Mouse (Mus musculus) C2C12 (cell line): ENCODE data around the gene C1qtnf2. TPM values are rescaled to one million over a fixed set of nuclear protein-coding genes. Genes with fewer than 3 reads are reported as not detected.

Experiments used
- H3K27me3 ChIP-seq: one replicate; pipeline ENCODE4 v1.6.1; 2011; ENCODE audit not compliant: control insufficient read depth, insufficient read depth, insufficient read length
- H3K36me3 ChIP-seq: one replicate; pipeline ENCODE4 v1.6.1; 2011; ENCODE audit not compliant: control insufficient read depth, insufficient read depth
- H3K4me3 ChIP-seq: one replicate; pipeline ENCODE4 v1.5.1; 2011; ENCODE audit warnings: mild to moderate bottlenecking, control low read depth; ENCODE audit not compliant: poor library complexity, insufficient read depth, severe bottlenecking
- H3K79me2 ChIP-seq: one replicate; pipeline ENCODE4 v1.6.1; 2011; ENCODE audit not compliant: control insufficient read depth, insufficient read depth
- H3K79me3 ChIP-seq: one replicate; pipeline ENCODE4 v1.6.1; 2011; ENCODE audit warnings: low read depth, control low read depth
- H3ac ChIP-seq: one replicate; pipeline ENCODE3; 2011; ENCODE audit warnings: low read depth; ENCODE audit not compliant: control insufficient read depth, insufficient read length
- CEBPB ChIP-seq: IDR thresholded peaks from one replicate; pipeline ENCODE4 v1.6.1; 2011; ENCODE audit warnings: low read depth, mild to moderate bottlenecking, control low read depth, moderate library complexity
- CTCF ChIP-seq: IDR thresholded peaks from one replicate; pipeline ENCODE4 v1.5.1; 2011; ENCODE audit not compliant: control insufficient read depth, insufficient read depth, insufficient read length
- FOSL1 ChIP-seq: IDR thresholded peaks from one replicate; pipeline ENCODE4 v1.8.0; 2011; ENCODE audit warnings: mild to moderate bottlenecking, low read length; ENCODE audit not compliant: poor library complexity, insufficient read depth, severe bottlenecking
- MAX ChIP-seq: IDR thresholded peaks from one replicate; pipeline ENCODE4 v1.6.1; 2011; ENCODE audit warnings: mild to moderate bottlenecking, control low read depth
- MYOD1 ChIP-seq: IDR thresholded peaks from one replicate; pipeline ENCODE4 v1.6.1; 2011; ENCODE audit warnings: low read depth; ENCODE audit not compliant: control insufficient read depth, insufficient read length
- MYOG ChIP-seq: IDR thresholded peaks from one replicate; pipeline ENCODE4 v1.6.1; 2011; ENCODE audit not compliant: control insufficient read depth, insufficient read length; ENCODE audit errors: extremely low read depth
- USF1 ChIP-seq: IDR thresholded peaks from one replicate; pipeline ENCODE4 v1.6.1; 2011; ENCODE audit warnings: low read depth, mild to moderate bottlenecking, control low read depth, moderate library complexity
- polyA plus RNA-seq: library from polyadenylated mRNA; unstranded; fragments of >200 nt; fragmentation: generic; extraction: Trizol; gene quantifications from one replicate; pipeline ENCODE4 v1.2.1, GENCODE M21; 2012; ENCODE audit warnings: missing spikeins

The C1qtnf2 gene
- polyA plus RNA-seq, 1 experiment: 0.09 TPM

DNA sequence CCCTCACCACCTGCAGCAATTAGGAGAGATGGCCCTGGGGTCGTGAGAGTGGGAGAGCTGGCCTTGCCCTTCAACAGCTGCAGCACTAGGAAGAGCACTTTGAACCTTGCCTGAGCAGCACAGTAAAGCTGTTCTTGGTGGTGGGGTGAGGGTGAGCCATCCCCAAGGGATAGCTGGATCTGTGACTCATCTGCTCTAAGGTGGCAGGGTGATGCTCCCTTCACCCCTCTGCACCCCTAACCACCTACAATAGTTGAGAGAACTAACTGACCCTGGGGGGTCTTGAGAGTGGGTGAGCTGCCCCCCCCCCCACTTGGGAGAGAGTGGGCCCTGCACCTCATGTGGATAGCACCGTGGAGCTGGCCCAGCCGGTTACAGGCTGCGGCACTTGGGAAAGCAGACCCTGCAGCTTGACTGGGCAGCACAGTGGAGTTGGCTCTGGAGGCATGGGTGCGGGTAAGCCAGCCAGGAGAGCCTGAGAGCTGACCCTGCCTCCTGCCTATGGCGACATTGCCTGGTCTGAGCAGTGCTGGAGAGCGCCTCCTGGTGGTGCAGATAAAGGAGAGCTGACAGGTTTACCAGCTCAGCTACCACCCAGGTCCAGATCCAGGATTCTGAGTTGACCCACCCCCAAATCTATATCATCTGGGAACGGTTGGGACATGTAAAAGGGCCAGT is 42.4 kb downstream of the C1qtnf2 start:
- TF ChIP-seq FOSL1 (no peak), CEBPB (no peak), USF1 (no peak), MAX (no peak), CTCF (no peak), MYOG (no peak), MYOD1 (no peak)

DNA sequence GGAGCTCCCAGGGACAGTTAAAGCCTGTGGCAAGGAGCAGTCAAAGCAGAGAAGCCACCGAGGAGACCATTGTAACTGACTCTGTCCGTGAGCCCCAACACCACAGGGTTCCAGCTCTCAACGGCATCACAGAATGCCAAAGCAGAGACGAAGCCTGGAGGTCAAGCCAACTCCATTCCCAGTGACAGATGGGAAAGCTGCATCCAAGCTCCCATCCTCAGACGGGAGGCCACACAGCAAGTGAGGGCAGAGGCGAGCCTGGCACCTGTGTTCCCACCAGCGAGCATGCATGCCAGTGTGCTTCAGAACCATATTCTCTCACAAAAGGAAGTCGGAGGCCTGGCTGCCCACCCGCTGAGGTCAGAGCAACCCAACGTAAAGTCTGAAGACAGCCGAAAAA is 43.6 kb downstream of the C1qtnf2 start:
- H3K36me3 ChIP-seq: no peaks in the 10 kb centered on the region
- peaks cover 17% of the 10 kb centered on the region for H3K27me3 ChIP-seq
- no peaks in the 10 kb centered on the region for H3K79me2 ChIP-seq
- no peaks in the 10 kb centered on the region for H3K79me3 ChIP-seq
- TF ChIP-seq MAX (no peak), FOSL1 (no peak), MYOG (no peak), CTCF (no peak), CEBPB (no peak)
- no peak overlapping the region for H3K4me3 ChIP-seq
- H3ac ChIP-seq: no peak overlapping the region

More for the DNA sequence above, 42.4 kb downstream of the C1qtnf2 start:
- no peak overlapping the region for H3ac ChIP-seq
- no peaks in the 10 kb centered on the region for H3K79me2 ChIP-seq
- no peaks in the 10 kb centered on the region for H3K36me3 ChIP-seq
- no peak overlapping the region for H3K4me3 ChIP-seq
- no peaks in the 10 kb centered on the region for H3K79me3 ChIP-seq
- H3K27me3 ChIP-seq: peaks cover 25% of the 10 kb centered on the region

DNA sequence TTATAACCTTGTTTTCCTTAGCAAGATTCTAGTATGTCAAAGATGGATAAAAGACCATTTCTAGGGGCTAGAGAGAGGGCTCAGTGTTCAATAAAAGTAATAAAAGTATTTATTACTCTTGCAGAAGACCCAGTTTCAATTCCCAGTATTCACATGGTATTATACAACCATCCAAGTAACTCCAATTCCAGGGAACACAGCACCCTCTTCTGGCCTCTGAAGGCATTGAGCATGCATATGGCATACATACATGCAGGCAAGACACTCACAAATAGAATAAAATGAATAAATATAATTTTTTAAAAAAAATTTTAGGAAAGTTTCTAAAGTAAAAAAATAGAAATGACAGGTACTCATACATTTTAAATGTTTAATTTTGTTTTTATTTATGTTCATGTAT is 44.0 kb downstream of the C1qtnf2 start:
- TF ChIP-seq CTCF: no peak
- no peak overlapping the region for H3K4me3 ChIP-seq
- H3ac ChIP-seq: no peak overlapping the region
- H3K79me3 ChIP-seq: no peaks in the 10 kb centered on the region
- peaks cover 19% of the 10 kb centered on the region for H3K27me3 ChIP-seq
- H3K36me3 ChIP-seq: no peaks in the 10 kb centered on the region
- H3K79me2 ChIP-seq: no peaks in the 10 kb centered on the region

DNA sequence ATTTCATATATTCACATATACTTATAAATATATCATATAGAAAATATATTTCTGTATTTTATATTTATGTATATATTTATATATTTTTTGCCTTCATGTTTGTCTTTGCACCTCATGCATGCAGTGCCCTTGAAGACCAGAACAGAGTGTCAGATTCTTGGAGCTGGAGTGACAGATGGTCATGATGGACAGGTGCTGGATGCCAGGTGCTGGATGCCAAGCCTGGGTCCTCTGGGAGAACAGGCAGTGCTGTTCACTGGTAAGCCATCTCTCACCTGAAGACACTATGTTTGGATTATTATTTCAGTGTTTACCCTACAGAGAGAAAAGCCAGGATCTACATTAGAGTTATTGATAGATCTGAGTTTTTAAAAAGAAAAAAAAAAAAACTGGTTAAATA is 44.7 kb downstream of the C1qtnf2 start:
- no peaks in the 10 kb centered on the region for H3K36me3 ChIP-seq
- no peaks in the 10 kb centered on the region for H3K79me3 ChIP-seq
- H3K79me2 ChIP-seq: no peaks in the 10 kb centered on the region
- no peak overlapping the region for H3K4me3 ChIP-seq
- no peak for TF ChIP-seq CTCF
- TF ChIP-seq MAX: no peak
- TF ChIP-seq CEBPB: no peak
- TF ChIP-seq FOSL1: no peak
- TF ChIP-seq MYOG: no peak
- no peak for TF ChIP-seq MYOD1
- no peak for TF ChIP-seq USF1
- H3K27me3 ChIP-seq: peaks cover 21% of the 10 kb centered on the region
- no peak overlapping the region for H3ac ChIP-seq

DNA sequence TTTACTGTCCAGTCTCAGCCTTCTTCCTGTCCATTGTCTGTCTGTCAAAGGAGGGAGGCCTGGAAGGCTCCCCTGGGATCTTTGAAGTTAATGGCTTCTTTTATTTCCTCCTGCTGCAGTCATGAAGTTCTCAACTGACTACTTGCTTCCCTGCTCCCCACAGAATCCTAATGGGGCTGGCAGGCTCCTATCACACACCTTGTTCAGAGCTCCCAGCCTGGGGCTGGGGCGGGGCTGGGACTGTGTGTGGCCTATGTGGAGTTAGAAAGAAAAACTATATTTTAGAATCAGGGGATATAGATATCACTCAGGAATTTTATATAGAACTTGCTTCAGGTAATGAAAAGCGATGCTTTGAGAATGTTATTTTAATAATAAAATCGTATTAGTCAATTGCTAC is 46.4 kb downstream of the C1qtnf2 start:
- H3K4me3 ChIP-seq: no peak overlapping the region
- no peak for TF ChIP-seq USF1
- no peak for TF ChIP-seq CEBPB
- no peak for TF ChIP-seq MYOD1
- no peak for TF ChIP-seq FOSL1
- TF ChIP-seq MYOG: no peak
- TF ChIP-seq CTCF: no peak

DNA sequence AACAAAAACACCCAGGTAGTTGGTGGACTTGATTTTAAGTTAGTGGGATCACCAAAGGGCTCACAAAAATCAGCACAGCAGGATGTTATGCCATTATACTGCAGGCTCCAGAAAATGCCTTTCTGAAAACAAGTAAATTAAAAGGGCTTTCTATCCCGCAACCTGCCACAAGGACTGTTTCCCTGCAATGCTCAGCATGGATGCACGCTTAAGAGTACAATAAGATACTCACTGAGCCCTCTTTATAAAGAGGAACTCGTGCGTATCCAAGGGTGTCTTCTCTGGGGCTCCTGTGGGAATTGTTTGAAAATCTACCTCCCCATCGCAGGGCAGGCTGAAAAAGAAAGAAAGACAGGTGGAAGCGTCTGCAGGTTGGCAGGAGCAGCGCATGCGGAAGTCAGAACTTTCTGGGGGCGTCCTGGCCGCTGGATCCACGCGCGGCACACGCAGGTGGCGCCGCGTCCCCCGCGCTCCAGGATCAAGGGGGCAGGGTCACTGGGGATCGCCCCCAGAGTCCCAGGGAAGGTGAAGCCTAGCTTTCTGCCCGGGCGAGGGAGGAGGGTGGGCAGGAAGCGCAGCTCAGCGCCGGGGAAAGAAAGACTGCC is 54.1 kb downstream of the C1qtnf2 start:
- Histone ChIP-seq H3K4me3 (no peak overlapping the region), H3K79me2 (no peaks in the 10 kb centered on the region), H3K79me3 (no peaks in the 10 kb centered on the region), H3K27me3 (peaks cover 28% of the 10 kb centered on the region), H3K36me3 (no peaks in the 10 kb centered on the region), H3ac (no peak overlapping the region)
- TF ChIP-seq MAX (no peak), MYOG (no peak), CTCF (no peak)

More for the DNA sequence above, 46.4 kb downstream of the C1qtnf2 start:
- no peaks in the 10 kb centered on the region for H3K79me3 ChIP-seq
- H3K27me3 ChIP-seq: peaks cover 26% of the 10 kb centered on the region
- no peaks in the 10 kb centered on the region for H3K36me3 ChIP-seq
- no peaks in the 10 kb centered on the region for H3K79me2 ChIP-seq
- H3ac ChIP-seq: no peak overlapping the region
